Mouse (Mus musculus) midbrain, postnatal 0 days (tissue): ENCODE measurements around the gene Itpr2. TPM values are rescaled to one million over a fixed set of nuclear protein-coding genes. Genes with fewer than 3 reads are reported as not detected.
A peak's percentile ranks its signal among the peaks of the same experiment; 100 is the strongest.

ENCODE experiments used
- ATAC-seq: fragments of 200-750 bp; cut with Nextera tagmentation; 2 replicates; pipeline ENCODE4 v1.8.0; 2017; ENCODE audit warnings: moderate number of reproducible peaks, mild to moderate bottlenecking, moderate TSS enrichment, moderate library complexity; ENCODE audit not compliant: low FRiP score
- DNase-seq: peaks from one replicate; pipeline ENCODE4 v3.0.0-alpha.2; 2015; ENCODE audit warnings: low spot score
- H3K27ac ChIP-seq: fragments of 300-500 bp; sonication (generic); 2 replicates; pipeline ENCODE4 v1.5.1; 2014; ENCODE audit warnings: low read depth, mild to moderate bottlenecking, low read length, mixed read lengths
- H3K27me3 ChIP-seq: fragments of 300-500 bp; sonication (generic); 2 replicates; pipeline ENCODE4 v1.6.1; 2014; ENCODE audit warnings: low read length, control low read depth, mixed read lengths; ENCODE audit not compliant: insufficient read depth
- H3K36me3 ChIP-seq: fragments of 300-500 bp; sonication (generic); 2 replicates; pipeline ENCODE4 v1.6.1; 2014; ENCODE audit warnings: low read length, control low read depth, mixed read lengths; ENCODE audit not compliant: insufficient read depth
- H3K4me1 ChIP-seq: fragments of 300-500 bp; sonication (generic); 2 replicates; pipeline ENCODE4 v1.6.1; 2014; ENCODE audit warnings: mild to moderate bottlenecking, control low read depth, antibody characterized with exemption, low read length, mixed read lengths; ENCODE audit not compliant: insufficient read depth
- H3K4me2 ChIP-seq: fragments of 300-500 bp; sonication (generic); 2 replicates; pipeline ENCODE4 v1.6.1; 2014; ENCODE audit warnings: low read depth, mild to moderate bottlenecking, low read length, mixed read lengths; ENCODE audit not compliant: poor library complexity, severe bottlenecking
- H3K4me3 ChIP-seq: fragments of 300-500 bp; sonication (generic); 2 replicates; pipeline ENCODE4 v1.5.1; 2014; ENCODE audit warnings: low read depth, mild to moderate bottlenecking, low read length, moderate library complexity
- H3K9ac ChIP-seq: fragments of 300-500 bp; sonication (generic); replicated peaks from 2 replicates; pipeline ENCODE4 v1.6.1; 2014; ENCODE audit warnings: mild to moderate bottlenecking, low read length, moderate library complexity, mixed read lengths; ENCODE audit not compliant: poor library complexity, severe bottlenecking
- H3K9me3 ChIP-seq: fragments of 300-500 bp; sonication (generic); 2 replicates; pipeline ENCODE4 v1.6.1; 2016; ENCODE audit warnings: low read length, control low read depth
- CTCF ChIP-seq: IDR thresholded peaks from 2 replicates; pipeline ENCODE4 v1.5.1; 2016; ENCODE audit warnings: antibody characterized with exemption, mild to moderate bottlenecking
- WGBS: fragments of 180-500 bp; shearing (Covaris S2); extraction: QIAGEN DNeasy Blood & Tissue Kit; methylation state at CpG from one replicate; pipeline ENCODE4 v1.1.7; 2014; 5-methylcytosine and 5-hydroxymethylcytosine counted together
- polyA plus RNA-seq: library from polyadenylated mRNA; unstranded; fragments of >200 nt; fragmentation: Nextera tagmentation; extraction: Ambion mirVana; gene quantifications from 2 replicates; pipeline ENCODE4 v1.2.1, GENCODE M21; 2015
- total RNA-seq: library from RNA; depleted of rRNA; stranded (reverse); fragments of >200 nt; gene quantifications from 2 replicates; pipeline ENCODE4 v1.2.3, GENCODE M21; 2014

Itpr2 gene
- total and polyA plus RNA-seq, 2 experiments from 2014 or later = 9.1 to 15.9 TPM

- Histone ChIP-seq H3K4me1 (no peaks in the 10 kb centered on the region), H3K27ac (no peak overlapping the region), H3K4me2 (no peak overlapping the region), H3K4me3 (no peak overlapping the region), H3K9me3 (no peaks in the 10 kb centered on the region), H3K27me3 (no peaks in the 10 kb centered on the region), H3K9ac (no peak overlapping the region), H3K36me3 (no peaks in the 10 kb centered on the region)
- ATAC-seq (no peak), DNase-seq (no peak)
- TF ChIP-seq CTCF = no peak
- 67% methylated on average over 5 of the region's 5 CpGs for WGBS
Measured at GRCm38 (mm10) chr6:146152843-146153242, 349.2 kb downstream of the Itpr2 start.

GRCm38 (mm10) chr6:146140966-146141585, 360.9 kb downstream of the Itpr2 start:
- Histone ChIP-seq H3K27me3 (no peaks in the 10 kb centered on the region), H3K9ac (no peak overlapping the region), H3K4me1 (peaks cover 6% of the 10 kb centered on the region; the same call in 1 of the 2 replicates), H3K36me3 (no peaks in the 10 kb centered on the region), H3K27ac (no peak overlapping the region), H3K4me2 (no peak overlapping the region), H3K4me3 (no peak overlapping the region), H3K9me3 (peaks cover 2% of the 10 kb centered on the region)
- no peak for TF ChIP-seq CTCF
- 93% methylated on average over 4 of the region's 4 CpGs for WGBS
- ATAC-seq (no peak), DNase-seq (no peak)

GRCm38 (mm10) chr6:146140171-146140570, 361.9 kb downstream of the Itpr2 start:
- no peak for TF ChIP-seq CTCF
- WGBS = 77% methylated on average over 6 of the region's 6 CpGs
- ATAC-seq (0 out of 2 replicates have a peak, but pooled peaks have one; percentile 8), DNase-seq (no peak)
- H3K9me3 ChIP-seq = no peaks in the 10 kb centered on the region
- H3K36me3 ChIP-seq = no peaks in the 10 kb centered on the region
- no peak overlapping the region for H3K27ac ChIP-seq
- no peak overlapping the region for H3K9ac ChIP-seq
- H3K4me1 ChIP-seq = peaks cover 6% of the 10 kb centered on the region; the same call in 1 of the 2 replicates
- no peak overlapping the region for H3K4me2 ChIP-seq
- H3K27me3 ChIP-seq = no peaks in the 10 kb centered on the region
- H3K4me3 ChIP-seq = no peak overlapping the region

GRCm38 (mm10) chr6:146136646-146137045, 365.4 kb downstream of the Itpr2 start:
- no peak for TF ChIP-seq CTCF
- Histone ChIP-seq H3K27me3 (no peaks in the 10 kb centered on the region), H3K27ac (peak overlapping the region; percentile 51), H3K9me3 (no peaks in the 10 kb centered on the region), H3K4me2 (peak overlapping the region; percentile 9; the same call in 1 of the 2 replicates), H3K36me3 (no peaks in the 10 kb centered on the region), H3K9ac (no peak overlapping the region), H3K4me3 (no peak overlapping the region), H3K4me1 (peaks cover 6% of the 10 kb centered on the region; the same call in 1 of the 2 replicates)
- ATAC-seq (peak; percentile 91), DNase-seq (peak; percentile 84)
- WGBS = 16% methylated on average over 4 of the region's 4 CpGs

- Histone ChIP-seq H3K4me3 (no peak overlapping the region), H3K27me3 (no peaks in the 10 kb centered on the region), H3K4me1 (peaks cover 6% of the 10 kb centered on the region; the same call in 1 of the 2 replicates), H3K4me2 (peak overlapping the region; percentile 9; the same call in 1 of the 2 replicates), H3K9ac (no peak overlapping the region), H3K36me3 (no peaks in the 10 kb centered on the region), H3K9me3 (no peaks in the 10 kb centered on the region), H3K27ac (peak overlapping the region; percentile 51)
- DNase-seq (peak; percentile 31), ATAC-seq (peak; percentile 70)
- WGBS = 26% methylated on average over 7 of the region's 7 CpGs
- TF ChIP-seq CTCF = no peak
Measured at GRCm38 (mm10) chr6:146136244-146136643, 365.8 kb downstream of the Itpr2 start.

GRCm38 (mm10) chr6:146135291-146135690, 366.7 kb downstream of the Itpr2 start:
- Histone ChIP-seq H3K9me3 (no peaks in the 10 kb centered on the region), H3K36me3 (no peaks in the 10 kb centered on the region), H3K27ac (peak overlapping the region; percentile 51), H3K9ac (no peak overlapping the region), H3K4me1 (peaks cover 6% of the 10 kb centered on the region; the same call in 1 of the 2 replicates), H3K27me3 (no peaks in the 10 kb centered on the region), H3K4me2 (no peak overlapping the region), H3K4me3 (no peak overlapping the region)
- TF ChIP-seq CTCF = no peak
- DNase-seq (no peak), ATAC-seq (no peak)
- 67% methylated on average over 8 of the region's 8 CpGs for WGBS
